Comparison of ENCODE assay signal across 21 mouse cellular contexts in the genomic region with DNA sequence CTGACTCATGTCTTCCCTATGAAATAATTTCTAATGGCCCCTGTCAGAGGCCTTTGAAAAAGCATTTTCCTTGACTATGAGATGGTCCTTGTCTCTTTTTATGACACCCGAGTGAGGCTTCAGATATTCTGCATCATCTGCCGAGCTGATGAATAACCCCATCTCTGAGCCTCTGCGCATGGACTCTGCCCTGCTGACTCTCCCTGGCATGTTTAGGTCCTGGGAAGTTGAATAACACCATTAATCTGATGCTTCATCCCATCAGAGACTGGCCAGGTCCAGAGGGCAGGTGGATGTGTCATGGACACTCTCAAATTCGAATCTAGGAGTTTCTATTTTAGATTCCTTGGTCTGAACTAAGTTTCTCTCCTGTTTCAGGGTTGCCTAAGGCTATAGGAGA.
DNase-seq lines count a peak whose midpoint lies in the region; ATAC-seq and TF ChIP-seq lines count a peak whose summit lies in the region.
"Had no signal": no experiment of that assay in that cellular context is flagged by ENCODE, and none has a peak within 500 bp of the region (broad histone marks: within the 10 kb centered on the region; RNA-seq: fewer than 3 reads in every experiment).

No protein-coding gene starts in this region.

- H3K36me3 ChIP-seq in heart, embryonic 12.5 days, result no peaks in the 10 kb centered on the region
- no peaks in the 10 kb centered on the region for H3K36me3 ChIP-seq in kidney, adult 2 months (ENCODE audit: control insufficient read depth, insufficient read depth, low read length)
- H3K36me3 ChIP-seq in kidney, embryonic 15.5 days, result no peaks in the 10 kb centered on the region
- H3K36me3 ChIP-seq: embryonic facial prominence, embryonic 15.5 days; forebrain, embryonic 10.5 days; hindbrain, embryonic 12.5 days had no signal

- no peaks in the 10 kb centered on the region for H3K27me3 ChIP-seq in heart, embryonic 12.5 days (replicated peaks)
- no peaks in the 10 kb centered on the region for H3K27me3 ChIP-seq in kidney, adult 2 months (replicated peaks; ENCODE audit: control insufficient read depth, insufficient read depth, low read length)
- no peaks in the 10 kb centered on the region for H3K27me3 ChIP-seq in kidney, embryonic 15.5 days
- H3K27me3 ChIP-seq: embryonic facial prominence, embryonic 15.5 days; hindbrain, embryonic 12.5 days had no signal

- TF ChIP-seq POLR2A in kidney, adult 2 months (IDR thresholded peaks at IDR 0.05; ENCODE audit: low read depth, low read length), result no peak

- no peak for TF ChIP-seq CTCF in kidney, adult 2 months (conservative IDR thresholded peaks at IDR 0.05; ENCODE audit: insufficient read depth, insufficient read length, low read depth, low read length)

- 76% methylated on average over 4 of the region's 4 CpGs for WGBS in heart, embryonic 12.5 days
- WGBS in kidney, adult 2 months, result 49% methylated on average over 4 of the region's 4 CpGs
- 81% methylated on average over 4 of the region's 4 CpGs for WGBS in kidney, embryonic 15.5 days

- H3K27ac ChIP-seq in heart, embryonic 12.5 days (ENCODE audit: poor library complexity, severe bottlenecking), result no peak overlapping the region
- no peak overlapping the region for H3K27ac ChIP-seq in kidney, adult 2 months (ENCODE audit: insufficient read depth, low read depth, low read length)
- H3K27ac ChIP-seq in kidney, embryonic 15.5 days, result no peak overlapping the region
- H3K27ac ChIP-seq: embryonic facial prominence, embryonic 15.5 days; gastrocnemius, adult 2 months; hindbrain, embryonic 12.5 days had no signal

- no peaks in the 10 kb centered on the region for H3K4me1 ChIP-seq in heart, embryonic 12.5 days (replicated peaks)
- peaks cover 5% of the 10 kb centered on the region; the same call in 1 of the 2 replicates for H3K4me1 ChIP-seq in kidney, adult 2 months (ENCODE audit: control insufficient read depth, insufficient read depth, low read length)
- no peaks in the 10 kb centered on the region for H3K4me1 ChIP-seq in kidney, embryonic 15.5 days

- H3K4me2 ChIP-seq in heart, embryonic 12.5 days, result no peak overlapping the region
- no peak overlapping the region for H3K4me2 ChIP-seq in kidney, embryonic 15.5 days
- H3K4me2 ChIP-seq: embryonic facial prominence, embryonic 15.5 days; hindbrain, embryonic 12.5 days had no signal

- peak; percentile 42 for DNase-seq in heart, adult 11 months
- peak; percentile 61 for DNase-seq in kidney, adult 2 months
- peak; percentile 29 for DNase-seq in kidney, postnatal 14 days
- no peak for DNase-seq in layer of hippocampus, postnatal 36 days
- DNase-seq: adrenal gland, postnatal 10 days; B cell, adult 2 months; cerebellum, adult 11 months; cerebellum, adult 9-11 months; embryo, embryonic 11 days; gastrocnemius, adult 2 months; gastrocnemius, postnatal 25 days; heart, postnatal 10 days; heart, postnatal 4 days had no signal

- no peaks in the 10 kb centered on the region for H3K9me3 ChIP-seq in heart, embryonic 12.5 days (replicated peaks)
- H3K9me3 ChIP-seq in kidney, embryonic 15.5 days (replicated peaks), result no peaks in the 10 kb centered on the region
- H3K9me3 ChIP-seq: embryonic facial prominence, embryonic 15.5 days; forebrain, embryonic 10.5 days; hindbrain, embryonic 12.5 days had no signal

- H3K4me3 ChIP-seq in heart, embryonic 12.5 days, result no peak overlapping the region
- no peak overlapping the region for H3K4me3 ChIP-seq in kidney, adult 2 months (ENCODE audit: insufficient read depth, low read depth, low read length)
- H3K4me3 ChIP-seq in kidney, embryonic 15.5 days (replicated peaks), result no peak overlapping the region
- H3K4me3 ChIP-seq: embryonic facial prominence, embryonic 15.5 days; erythroblast, embryonic 14.5 days; forebrain, embryonic 10.5 days; gastrocnemius, adult 2 months; hindbrain, embryonic 12.5 days had no signal

- no peak for ATAC-seq in heart, embryonic 12.5 days (ENCODE audit: insufficient number of reproducible peaks, low FRiP score)
- no peak for ATAC-seq in kidney, embryonic 15.5 days (replicated peaks; ENCODE audit: low FRiP score)
- ATAC-seq in CD4-positive, CD25-positive, alpha-beta regulatory T cell, adult 4 months, result no peak
- ATAC-seq: forebrain, embryonic 14.5 days had no signal

- no peak overlapping the region for H3K9ac ChIP-seq in heart, embryonic 12.5 days
- no peak overlapping the region for H3K9ac ChIP-seq in kidney, embryonic 15.5 days
- H3K9ac ChIP-seq: embryonic facial prominence, embryonic 15.5 days; hindbrain, embryonic 12.5 days had no signal

Comparison
In these comparisons a context has a peak if more than half of its experiments do, and no peak if none do; other contexts are left out.
1. DNase-seq: peak in heart, adult 11 months (single experiment), kidney, adult 2 months (single experiment) and kidney, postnatal 14 days (single experiment); none in layer of hippocampus, postnatal 36 days (0 of 2).